Mouse (Mus musculus): ENCODE results near the gene Ppp1r15b.

Gene Ppp1r15b

GRCm38 (mm10) chr1:133155270-133155669 is 24.3 kb downstream of the Ppp1r15b start:
- no peak for DNase-seq (ENCODE audit: extremely low read depth, low read depth)

GRCm38 (mm10) chr1:133159128-133159564 is 28.2 kb downstream of the Ppp1r15b start:
- DNase-seq (ENCODE audit: extremely low read depth, low read depth): no peak

- no peak for DNase-seq (ENCODE audit: extremely low read depth, low read depth)
Observed at GRCm38 (mm10) chr1:133161559-133161958, 30.6 kb downstream of the Ppp1r15b start.

GRCm38 (mm10) chr1:133162046-133162445 is 31.1 kb downstream of the Ppp1r15b start:
- DNase-seq (ENCODE audit: extremely low read depth, low read depth): no peak

GRCm38 (mm10) chr1:133162981-133163380 is 32.0 kb downstream of the Ppp1r15b start:
- DNase-seq (ENCODE audit: extremely low read depth, low read depth): no peak

- no peak for DNase-seq (ENCODE audit: extremely low read depth, low read depth)
Observed at GRCm38 (mm10) chr1:133163820-133164431, 33.0 kb downstream of the Ppp1r15b start, which contains the start of gene Plekha6. TSS of gene Plekha6 (plus strand) at chr1:133164210.

GRCm38 (mm10) chr1:133164591-133165011 is 33.7 kb downstream of the Ppp1r15b start:
- no peak for DNase-seq (ENCODE audit: extremely low read depth, low read depth)

GRCm38 (mm10) chr1:133165111-133165510 is 34.2 kb downstream of the Ppp1r15b start:
- no peak for DNase-seq (ENCODE audit: extremely low read depth, low read depth)

- no peak for DNase-seq (ENCODE audit: extremely low read depth, low read depth)
Observed at GRCm38 (mm10) chr1:133168318-133169060, 37.5 kb downstream of the Ppp1r15b start.

GRCm38 (mm10) chr1:133170196-133170595 is 39.3 kb downstream of the Ppp1r15b start:
- DNase-seq (ENCODE audit: extremely low read depth, low read depth): no peak

- no peak for DNase-seq (ENCODE audit: extremely low read depth, low read depth)
Observed at GRCm38 (mm10) chr1:133171357-133171756, 40.4 kb downstream of the Ppp1r15b start.

GRCm38 (mm10) chr1:133175150-133175549 is 44.2 kb downstream of the Ppp1r15b start:
- no peak for DNase-seq (ENCODE audit: extremely low read depth, low read depth)

- no peak for DNase-seq (ENCODE audit: extremely low read depth, low read depth)
Observed at GRCm38 (mm10) chr1:133177480-133178172, 46.7 kb downstream of the Ppp1r15b start.

GRCm38 (mm10) chr1:133178732-133179440 is 47.9 kb downstream of the Ppp1r15b start:
- no peak for DNase-seq (ENCODE audit: extremely low read depth, low read depth)

- no peak for DNase-seq (ENCODE audit: extremely low read depth, low read depth)
Observed at GRCm38 (mm10) chr1:133181072-133182015, 50.4 kb downstream of the Ppp1r15b start.

GRCm38 (mm10) chr1:133182016-133182705 is 51.2 kb downstream of the Ppp1r15b start:
- DNase-seq (ENCODE audit: extremely low read depth, low read depth): no peak

GRCm38 (mm10) chr1:133182706-133183095 is 51.8 kb downstream of the Ppp1r15b start:
- DNase-seq (ENCODE audit: extremely low read depth, low read depth): no peak

- DNase-seq (ENCODE audit: extremely low read depth, low read depth): no peak
Observed at GRCm38 (mm10) chr1:133183141-133183925, 52.4 kb downstream of the Ppp1r15b start.

Measured in MEL-GATA-1-ER (cell line).